Mouse (Mus musculus) activated CD4-positive, CD25-positive, alpha-beta regulatory T cell, adult 4 months (primary cell): Measurements from ENCODE around the gene Mr1. TPM values are rescaled to one million over a fixed set of nuclear protein-coding genes. Genes with fewer than 3 reads are reported as not detected.

Experiments
- ATAC-seq: one replicate; pipeline ENCODE4 v1.8.0; 2017
- polyA plus RNA-seq, 2 experiments: library from polyadenylated mRNA; unstranded; fragments of 100-300 nt; shearing (Covaris generic); gene quantifications; one replicate each; pipeline ENCODE4 v1.2.1; 2017

The Mr1 gene
- polyA plus RNA-seq, 2 experiments from 2014 or later = 19.1 to 20.7 TPM

DNA sequence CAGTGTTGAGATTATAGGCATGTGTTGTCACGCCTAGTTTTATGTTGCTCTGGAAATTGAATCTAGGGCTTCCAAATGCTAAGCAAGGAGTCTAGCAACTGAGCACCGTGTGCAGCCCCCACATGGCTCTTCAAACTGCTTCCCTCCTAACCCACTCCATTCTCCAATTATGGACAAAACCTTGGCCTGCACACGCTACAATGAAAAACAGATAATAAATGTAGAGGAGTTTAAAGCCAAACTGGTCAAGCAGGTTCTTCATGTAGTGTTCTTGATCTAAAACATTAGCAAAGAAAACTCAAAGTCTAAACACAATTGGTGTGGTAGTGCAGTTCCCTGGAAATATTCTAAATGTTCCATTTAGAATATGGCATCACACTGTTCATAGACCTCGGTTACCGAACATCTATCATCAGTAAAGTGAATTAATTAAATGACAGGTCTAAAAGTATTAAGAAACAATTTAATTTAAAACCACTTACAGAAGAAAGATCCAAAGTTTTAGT, 19.1 kb downstream of the Mr1 start:
- ATAC-seq = no peak

GRCm38 (mm10) chr1:155126716-155127115, 19.9 kb downstream of the Mr1 start:
- no peak for ATAC-seq

GRCm38 (mm10) chr1:155124397-155124796, 22.2 kb downstream of the Mr1 start:
- ATAC-seq = no peak

DNA sequence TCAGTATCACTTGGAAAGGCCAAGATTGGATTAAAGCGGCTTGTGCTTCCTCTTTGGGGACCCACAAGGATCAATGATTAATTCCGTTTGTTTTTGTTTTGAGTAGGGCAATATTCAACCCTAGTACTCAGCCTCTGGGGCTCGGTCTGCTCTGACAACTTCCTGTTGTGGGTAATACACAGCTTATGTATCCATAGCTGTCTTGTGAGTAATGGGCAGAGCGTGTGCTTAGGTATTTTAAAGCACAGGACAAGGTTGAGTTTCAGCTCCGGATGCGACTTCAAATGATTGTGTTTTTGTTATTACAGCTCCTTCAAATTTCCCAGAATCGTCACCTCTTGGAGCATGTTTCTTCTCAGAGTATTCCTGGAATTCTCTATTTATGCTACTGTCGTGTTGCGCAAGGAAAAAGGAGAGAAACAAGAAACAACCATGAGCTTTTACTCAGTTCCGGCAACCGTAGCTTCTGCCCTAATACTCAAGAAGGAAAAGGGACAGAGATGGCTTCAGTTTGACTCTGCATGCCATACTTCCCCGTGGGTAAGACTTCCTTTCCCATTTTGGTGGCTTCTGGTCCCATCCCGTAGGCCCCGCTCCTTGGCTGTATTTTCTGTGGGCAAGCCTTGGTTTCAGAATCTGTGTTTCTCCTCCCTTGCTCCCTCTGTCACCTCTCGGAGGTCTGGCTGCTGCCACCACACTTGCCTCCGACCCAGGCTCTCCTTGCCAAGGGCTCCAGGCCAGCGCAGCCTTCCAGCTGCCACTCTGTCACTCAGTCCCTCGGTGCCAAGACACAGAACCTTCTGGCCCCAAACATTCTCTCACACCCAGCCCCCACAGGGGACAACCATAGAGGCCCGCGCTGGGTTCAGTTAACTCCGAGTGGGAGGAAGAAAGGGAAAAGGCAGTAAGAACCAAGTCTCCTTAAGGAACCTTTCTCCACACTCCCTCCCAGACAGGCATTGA, 24.4 kb downstream of the Mr1 start:
- peak; percentile 73 for ATAC-seq

GRCm38 (mm10) chr1:155119719-155120118, 26.9 kb downstream of the Mr1 start:
- no peak for ATAC-seq

- no peak for ATAC-seq
Observed at GRCm38 (mm10) chr1:155113946-155114345, 32.7 kb downstream of the Mr1 start.

- ATAC-seq = no peak
Observed at GRCm38 (mm10) chr1:155112875-155113274, 33.7 kb downstream of the Mr1 start.

- no peak for ATAC-seq
Observed at GRCm38 (mm10) chr1:155112118-155112517, 34.5 kb downstream of the Mr1 start.

- ATAC-seq = no peak
Observed at GRCm38 (mm10) chr1:155111491-155111890, 35.1 kb downstream of the Mr1 start.

- ATAC-seq = no peak
Observed at GRCm38 (mm10) chr1:155109387-155110350, 36.9 kb downstream of the Mr1 start.

DNA sequence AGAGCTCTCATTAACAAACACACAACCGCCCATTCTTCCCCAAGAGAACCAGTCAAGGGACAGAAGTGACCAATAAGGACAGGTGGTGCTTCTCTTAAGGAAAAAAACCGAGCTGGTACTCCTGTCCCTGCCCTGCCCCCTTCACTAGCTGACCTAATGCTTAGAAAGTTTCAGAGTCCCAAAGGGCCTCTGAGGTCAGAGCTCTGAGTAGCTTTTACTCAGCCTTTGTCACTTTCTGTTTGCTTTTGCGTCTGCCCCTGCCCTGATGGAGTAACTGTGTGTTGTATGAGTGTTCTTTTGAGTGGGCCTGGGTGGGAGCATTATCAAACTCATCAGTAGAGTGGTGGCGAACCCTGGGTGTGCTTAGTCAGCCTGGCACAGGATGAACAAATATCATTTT, 38.2 kb downstream of the Mr1 start:
- ATAC-seq = peak; percentile 66

DNA sequence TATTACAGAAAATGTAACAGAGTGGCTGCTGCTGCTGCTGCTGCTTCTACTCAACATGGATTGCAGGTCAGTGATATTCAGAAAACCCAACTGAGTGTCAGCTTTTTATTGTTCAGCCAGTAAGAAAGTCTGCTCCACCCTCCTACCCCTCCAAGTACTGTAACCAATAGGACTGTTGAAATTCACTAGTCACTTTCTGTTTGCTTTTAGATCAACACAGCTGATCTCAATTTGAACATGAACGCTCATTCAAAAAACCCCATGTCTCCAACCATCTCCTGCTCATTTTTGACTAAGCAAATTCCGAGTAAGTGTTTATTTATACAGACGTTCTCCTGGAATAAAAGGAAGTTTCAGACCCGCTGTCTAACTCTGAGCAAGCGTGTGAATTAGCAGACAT, 38.8 kb downstream of the Mr1 start:
- ATAC-seq = peak; percentile 53

- ATAC-seq = no peak
Observed at GRCm38 (mm10) chr1:155106310-155106709, 40.3 kb downstream of the Mr1 start.

DNA sequence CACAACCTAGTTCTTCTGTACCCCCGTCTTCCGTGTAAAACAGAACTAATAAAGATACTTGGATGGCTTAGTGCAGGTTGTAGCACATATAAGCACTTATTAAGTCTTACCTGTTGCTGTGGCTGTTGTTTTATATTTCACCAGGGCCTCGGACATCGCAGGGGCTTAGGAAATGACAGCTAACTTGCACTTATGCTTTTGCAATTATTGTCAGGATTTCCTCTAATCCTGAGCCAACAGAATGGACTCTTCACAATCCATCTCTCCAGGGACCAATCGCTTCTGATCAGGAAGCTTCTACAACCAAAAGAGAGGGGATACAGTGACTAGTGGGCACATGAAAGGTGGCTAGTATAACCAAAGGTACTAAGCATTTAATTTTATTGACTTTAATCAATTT, 42.6 kb downstream of the Mr1 start:
- ATAC-seq = no peak

DNA sequence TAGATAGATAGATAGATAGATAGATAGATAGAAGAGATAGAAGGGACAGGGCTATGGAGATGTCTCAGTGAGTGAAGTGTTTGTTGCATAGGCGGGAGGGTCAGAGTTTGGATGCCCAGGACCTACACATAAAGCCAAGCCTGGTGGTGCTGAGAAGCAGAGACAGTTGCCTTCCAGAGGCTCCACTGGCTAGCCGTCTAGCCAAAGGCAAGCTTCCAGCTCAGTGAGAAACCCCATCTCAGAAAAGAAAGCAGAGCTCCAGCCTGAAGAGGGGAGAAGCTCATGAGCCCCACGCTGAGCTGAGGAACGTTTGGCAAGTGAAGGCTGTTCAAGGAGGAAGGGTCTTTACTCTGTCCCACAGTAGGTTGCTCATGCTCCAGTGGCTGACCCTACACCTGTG, 44.0 kb downstream of the Mr1 start:
- ATAC-seq = no peak

DNA sequence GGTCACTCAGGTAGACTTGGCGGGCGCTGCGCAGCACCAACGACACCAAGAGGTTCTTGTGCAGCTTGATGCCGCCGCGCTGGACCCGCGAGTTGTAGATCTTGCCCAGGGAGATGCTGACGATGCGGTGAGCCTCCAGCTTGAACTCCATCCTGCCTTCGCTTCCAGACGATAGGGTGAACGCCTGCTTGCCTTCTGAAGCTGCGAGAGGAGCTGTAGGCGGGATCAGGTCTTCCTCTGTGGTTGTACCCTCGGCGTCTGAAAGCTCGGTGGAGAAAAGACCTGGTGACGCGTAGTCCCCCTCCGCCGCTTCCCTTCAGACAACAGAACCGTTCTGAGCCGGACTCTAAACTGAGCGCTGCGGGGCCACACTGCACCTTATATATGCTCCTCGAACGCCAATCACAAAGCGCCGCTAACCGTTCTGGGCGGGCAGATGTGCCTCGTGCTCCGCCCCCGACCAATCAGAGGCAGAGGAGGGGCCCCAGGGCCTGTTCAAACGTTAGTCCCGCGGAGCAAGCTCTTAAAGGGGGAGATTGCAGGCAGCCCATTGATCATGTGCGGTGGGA, 47.2 kb downstream of the Mr1 start, which contains the start of gene Ier5:
Gene Ier5 (minus strand): TSS at position 357 of the 569 bp plus-strand sequence.
- ATAC-seq = peak; percentile 74

GRCm38 (mm10) chr1:155098486-155099279, 47.9 kb downstream of the Mr1 start:
- peak; percentile 21 for ATAC-seq

DNA sequence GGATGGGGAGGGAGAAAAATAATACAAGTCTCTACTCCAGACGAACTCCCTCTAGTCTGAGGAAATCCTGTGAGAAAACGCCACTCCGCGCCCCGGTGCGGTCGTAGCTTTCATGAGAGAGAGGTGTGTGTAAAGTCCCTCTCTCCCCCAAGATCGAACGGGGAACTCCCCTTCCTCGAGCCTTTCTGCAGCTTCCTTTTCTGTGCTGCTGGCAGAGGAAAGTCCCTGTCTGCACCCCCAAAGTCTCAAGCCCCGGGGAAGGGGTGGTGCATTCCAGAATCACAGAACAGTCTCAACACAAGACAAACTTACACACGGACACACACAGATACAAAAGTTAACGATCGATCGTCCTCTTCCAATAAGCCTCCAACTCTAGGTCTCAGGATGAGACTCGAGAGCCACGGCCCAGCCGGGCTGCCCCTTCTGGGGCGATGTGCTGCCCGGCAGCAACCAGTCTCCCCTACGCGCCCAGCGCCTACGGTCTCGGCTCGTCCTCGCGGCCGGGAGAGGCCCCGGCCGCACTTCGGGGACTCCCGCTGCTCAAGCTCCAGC, 48.6 kb downstream of the Mr1 start:
- ATAC-seq = peak; percentile 70

DNA sequence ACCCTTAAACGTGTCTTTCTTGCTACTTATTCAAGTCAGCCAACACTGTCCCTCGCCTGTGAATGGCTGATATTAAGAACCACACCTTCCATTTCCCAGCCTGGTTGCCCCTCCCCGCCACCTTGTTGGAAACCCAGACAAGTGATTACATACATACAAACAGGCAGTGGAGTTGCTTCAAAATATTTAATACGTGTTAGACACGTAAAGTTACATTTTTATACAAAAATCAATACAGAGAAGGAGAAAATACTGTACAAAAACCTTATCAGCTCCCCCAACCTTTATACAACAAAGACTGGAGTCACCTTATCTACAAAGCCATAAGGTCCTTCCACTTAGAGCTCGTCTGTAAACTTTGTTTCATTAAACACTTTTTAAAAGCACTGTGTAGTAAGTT, 49.3 kb downstream of the Mr1 start:
- no peak for ATAC-seq

GRCm38 (mm10) chr1:155096620-155097261, 49.9 kb downstream of the Mr1 start:
- peak; percentile 5 for ATAC-seq
